Mouse (Mus musculus): ENCODE results near the gene Gm28360.
"Not testable (repeated sequence)": the region's sequence is repeated elsewhere in the genome, so short reads cannot be mapped to it uniquely, and the experiment has no call there.

Gm28360 gene

DNA sequence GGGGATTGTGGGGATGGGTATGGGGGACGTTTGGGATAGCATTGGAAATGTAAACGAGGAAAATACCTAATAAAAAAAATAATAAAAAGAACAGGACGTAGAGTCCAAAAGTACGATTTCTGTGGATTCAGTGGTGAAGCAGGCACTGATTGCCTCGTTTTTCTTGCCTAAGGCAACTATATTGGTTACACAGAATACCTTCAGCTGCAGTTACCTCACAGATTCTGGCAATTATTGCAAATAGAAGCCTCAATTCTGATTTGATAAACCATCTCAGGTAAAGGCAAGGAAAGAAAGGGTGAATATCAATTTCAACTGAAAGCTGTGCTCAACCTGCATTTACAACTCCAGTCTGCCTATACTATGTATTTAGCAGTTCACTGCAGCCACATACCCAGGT lies at the start of gene Gm28360:
Gm28360 (plus strand) TSS at position 301 of the 400 bp plus-strand sequence.
- DNase-seq: not testable (repeated sequence)

- not testable (repeated sequence) for DNase-seq
These were observed 49.0 kb upstream of the Gm28360 start, which contains the start of gene B020011L13Rik for GRCm38 (mm10) chr1:117780833-117781232. Gene B020011L13Rik (plus strand): TSS chr1:117781133.

- DNase-seq: not testable (repeated sequence)
These were observed 13.6 kb upstream of the Gm28360 start for GRCm38 (mm10) chr1:117816271-117816670.

DNA sequence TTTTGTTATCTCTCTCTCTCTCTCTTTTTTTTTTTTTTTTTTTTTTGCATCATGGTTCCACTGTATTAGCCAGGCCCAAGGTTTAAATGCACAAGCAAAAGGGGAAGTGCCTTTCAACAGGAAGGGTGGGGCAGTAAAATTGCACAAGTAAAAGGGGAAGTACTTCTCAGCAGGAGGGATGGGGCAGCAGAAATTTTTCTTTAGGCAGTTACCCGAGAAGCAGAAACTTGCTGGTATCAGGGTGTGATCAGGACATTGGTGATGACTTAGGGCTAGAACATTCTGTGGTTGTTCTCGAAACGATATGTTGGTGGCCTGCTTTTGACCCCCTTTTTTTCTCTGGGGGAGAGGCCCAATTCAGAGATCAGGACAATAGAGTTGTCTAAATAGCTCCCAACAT lies 21.8 kb downstream of the Gm28360 start:
- DNase-seq: not testable (repeated sequence)

All from thymus, postnatal 4 days (tissue).